Mouse (Mus musculus) adrenal gland, adult 8-10 months (tissue): ENCODE data around the gene Rtl10. TPM values are rescaled to one million over a fixed set of nuclear protein-coding genes. Genes with fewer than 3 reads are reported as not detected.

Experiments
- total RNA-seq, 4 experiments: library from RNA; stranded (reverse); gene quantifications; 2 replicates each; pipeline ENCODE4 v1.2.4; 2022

Rtl10 gene
- total RNA-seq, 4 experiments from 2014 or later: 4.9 to 8.2 (median 5.1) TPM

Other genes starting within 250 kb of the Rtl10 start
- gene Gm49776, start 240.6 kb upstream of the Rtl10 start, total RNA-seq: not detected
- gene Dgcr8, start 209.7 kb upstream of the Rtl10 start, total RNA-seq: 10 to 100 TPM; 24.4 to 48.7 (median 32.9) TPM
- 10 to 100 TPM; 45.4 to 68.0 (median 52.7) TPM for gene Tango2, start 150.8 kb upstream of the Rtl10 start, total RNA-seq
- 10 to 100 TPM; 25.5 to 67.0 (median 52.7) TPM for gene Arvcf, start 150.7 kb upstream of the Rtl10 start, total RNA-seq
- gene Txnrd2, start 72.5 kb upstream of the Rtl10 start, total RNA-seq: 100 to 1,000 TPM in 2 of 4 experiments, 10 to 100 TPM in 2; 79.2 to 123 (median 103) TPM
- gene Comt, start 72.0 kb upstream of the Rtl10 start, total RNA-seq: 100 to 1,000 TPM; 147 to 201 (median 185) TPM
- 1 to 10 TPM; 5.1 to 7.0 (median 6.1) TPM for gene Gnb1l, start 188 bp upstream of the Rtl10 start, total RNA-seq
- gene Tbx1, start 91.8 kb downstream of the Rtl10 start, total RNA-seq: not detected
- gene Gp1bb, start 123.5 kb downstream of the Rtl10 start, total RNA-seq: not detected
- gene Gm49601, start 127.5 kb downstream of the Rtl10 start, total RNA-seq: 1 to 10 TPM; 3.6 to 8.5 (median 5.6) TPM
- gene Sept5, start 131.1 kb downstream of the Rtl10 start, total RNA-seq: 10 to 100 TPM in 3 of 4 experiments, 1 to 10 TPM in 1; 8.5 to 18.5 (median 12.0) TPM